Mouse (Mus musculus): ENCODE data around the gene Lin28b. TPM values are rescaled to one million over a fixed set of nuclear protein-coding genes. Genes with fewer than 3 reads are reported as not detected.

Gene Lin28b
- total and polyA plus RNA-seq, 3 experiments: not detected

- Histone ChIP-seq H3K36me3 (ENCODE audit: control insufficient read depth in 1 of 2, insufficient read depth in 2 of 2, low read length in 2 of 2) (no peaks in the 10 kb centered on the region), H3K4me3 (ENCODE audit: control insufficient read depth in 1 of 2, insufficient read depth in 1 of 2, low read depth in 2 of 2, low read length in 2 of 2) (no peak overlapping the region), H3K79me2 (ENCODE audit: control insufficient read depth, insufficient read depth, low read length, poor library complexity) (no peaks in the 10 kb centered on the region), H3K9me3 (replicated peaks; ENCODE audit: insufficient read depth, low read length) (no peaks in the 10 kb centered on the region), H3K4me1 (ENCODE audit: control insufficient read depth in 1 of 2, insufficient read depth in 2 of 2, low read length in 2 of 2) (no peaks in the 10 kb centered on the region), H3K27me3 (ENCODE audit: control insufficient read depth in 1 of 2, insufficient read depth in 2 of 2, low read length in 2 of 2) (no peaks in the 10 kb centered on the region), H3K9ac (ENCODE audit: control insufficient read depth, low read depth, low read length, poor library complexity, severe bottlenecking) (no peak overlapping the region), H3K27ac (ENCODE audit: control insufficient read depth, low read depth, low read length) (no peak overlapping the region)
- TF ChIP-seq RAD21 (IDR thresholded peaks at IDR 0.05; ENCODE audit: low read depth, low read length) (peak; percentile 19), POLR2AphosphoS2 (IDR thresholded peaks at IDR 0.05; ENCODE audit: low read length) (no peak), MAX (IDR thresholded peaks at IDR 0.05; ENCODE audit: low read length) (no peak), MYC (IDR thresholded peaks at IDR 0.05; ENCODE audit: low read depth, low read length) (no peak), POLR2A (IDR thresholded peaks at IDR 0.05; ENCODE audit: control insufficient read depth in 1 of 2, insufficient read depth in 1 of 2, low read depth in 1 of 2, low read length in 2 of 2, poor library complexity in 1 of 2) (no peak), UBTF (IDR thresholded peaks at IDR 0.05; ENCODE audit: borderline replicate concordance, insufficient read depth, low read depth, low read length) (no peak), TAL1 (IDR thresholded peaks at IDR 0.05; ENCODE audit: low read length) (no peak), JUND (IDR thresholded peaks at IDR 0.05; ENCODE audit: low read depth, low read length) (no peak), CTCF (IDR thresholded peaks at IDR 0.05 in 2 of 3, conservative IDR thresholded peaks at IDR 0.05 in 1 of 3; ENCODE audit: control insufficient read depth in 1 of 3, insufficient read depth in 1 of 3, low read depth in 2 of 3, low read length in 3 of 3, poor library complexity in 1 of 3, severe bottlenecking in 1 of 3) (peak in 2 of 3 experiments; percentile 27 to 44; a peak in 3 of 6 replicates), USF2 (IDR thresholded peaks at IDR 0.05; ENCODE audit: borderline replicate concordance in 1 of 2, insufficient read depth in 1 of 2, low read depth in 1 of 2, low read length in 2 of 2) (no peak)
- peak; percentile 11 for DNase-seq (ENCODE audit: low read depth, low spot score)
Observed at GRCm38 (mm10) chr10:45344381-45344780, 141.8 kb downstream of the Lin28b start.

- no peaks in the 10 kb centered on the region for H3K4me1 ChIP-seq (ENCODE audit: control insufficient read depth in 1 of 2, insufficient read depth in 2 of 2, low read length in 2 of 2)
- no peak overlapping the region for H3K9ac ChIP-seq (ENCODE audit: control insufficient read depth, low read depth, low read length, poor library complexity, severe bottlenecking)
- TF ChIP-seq RAD21 (IDR thresholded peaks at IDR 0.05; ENCODE audit: low read depth, low read length): no peak
- TF ChIP-seq POLR2AphosphoS5 (IDR thresholded peaks at IDR 0.05; ENCODE audit: borderline replicate concordance, low read depth, low read length): no peak
- TF ChIP-seq JUND (IDR thresholded peaks at IDR 0.05; ENCODE audit: low read depth, low read length): no peak
- TF ChIP-seq ETS1 (IDR thresholded peaks at IDR 0.05; ENCODE audit: low read depth, low read length): no peak
- no peak for TF ChIP-seq EP300 (IDR thresholded peaks at IDR 0.05; ENCODE audit: low read depth in 1 of 2, low read length in 2 of 2)
- no peak for TF ChIP-seq TCF12 (IDR thresholded peaks at IDR 0.05; ENCODE audit: low read depth, low read length)
- TF ChIP-seq E2F4 (IDR thresholded peaks at IDR 0.05; ENCODE audit: borderline replicate concordance, low read depth, low read length): no peak
- no peak for TF ChIP-seq CTCF (IDR thresholded peaks at IDR 0.05 in 2 of 3, conservative IDR thresholded peaks at IDR 0.05 in 1 of 3; ENCODE audit: control insufficient read depth in 1 of 3, insufficient read depth in 1 of 3, low read depth in 2 of 3, low read length in 3 of 3, poor library complexity in 1 of 3, severe bottlenecking in 1 of 3)
- TF ChIP-seq MAZ (IDR thresholded peaks at IDR 0.05; ENCODE audit: low read depth, low read length): no peak
- no peak for TF ChIP-seq MAX (IDR thresholded peaks at IDR 0.05; ENCODE audit: low read length)
- TF ChIP-seq POLR2A (IDR thresholded peaks at IDR 0.05; ENCODE audit: control insufficient read depth in 1 of 2, insufficient read depth in 1 of 2, low read depth in 1 of 2, low read length in 2 of 2, poor library complexity in 1 of 2): no peak
- no peak for TF ChIP-seq MAFK (IDR thresholded peaks at IDR 0.05; ENCODE audit: borderline replicate concordance, low read depth, low read length)
- no peak for TF ChIP-seq RCOR1 (IDR thresholded peaks at IDR 0.05; ENCODE audit: low read depth, low read length)
- no peak for TF ChIP-seq NELFE (IDR thresholded peaks at IDR 0.05; ENCODE audit: low read depth, low read length)
- TF ChIP-seq ZMIZ1 (IDR thresholded peaks at IDR 0.05; ENCODE audit: low read depth, low read length): no peak
- no peak for TF ChIP-seq ZKSCAN1 (IDR thresholded peaks at IDR 0.05; ENCODE audit: low read depth, low read length)
- no peak for TF ChIP-seq USF1 (IDR thresholded peaks at IDR 0.05; ENCODE audit: low read depth, low read length)
- TF ChIP-seq ZNF384 (IDR thresholded peaks at IDR 0.05; ENCODE audit: low read depth, low read length): no peak
- no peak for TF ChIP-seq GABPA (IDR thresholded peaks at IDR 0.05; ENCODE audit: low read depth, low read length)
- H3K9me3 ChIP-seq (replicated peaks; ENCODE audit: insufficient read depth, low read length): no peaks in the 10 kb centered on the region
- no peak overlapping the region for H3K27ac ChIP-seq (ENCODE audit: control insufficient read depth, low read depth, low read length)
- H3K27me3 ChIP-seq (ENCODE audit: control insufficient read depth in 1 of 2, insufficient read depth in 2 of 2, low read length in 2 of 2): peaks cover 0 to 1% of the 10 kb centered on the region in 2 experiments; a peak in 1 of 4 replicates
- H3K4me3 ChIP-seq (ENCODE audit: control insufficient read depth in 1 of 2, insufficient read depth in 1 of 2, low read depth in 2 of 2, low read length in 2 of 2): no peak overlapping the region
- H3K36me3 ChIP-seq (ENCODE audit: control insufficient read depth in 1 of 2, insufficient read depth in 2 of 2, low read length in 2 of 2): no peaks in the 10 kb centered on the region
- no peak for DNase-seq (ENCODE audit: low read depth, low spot score)
- no peaks in the 10 kb centered on the region for H3K79me2 ChIP-seq (ENCODE audit: control insufficient read depth, insufficient read depth, low read length, poor library complexity)
Observed at GRCm38 (mm10) chr10:45339106-45339505, 147.1 kb downstream of the Lin28b start.
